Mouse (Mus musculus) A20 (cell line): ENCODE measurements at regions not wholly inside any gene's neighbourhood (a gene's known extent, or its start where the extent isn't known, plus 50 kb on each side); places are given as distances from the start of the nearest gene placed in this dataset.

Experiments
- DNase-seq: peaks from one replicate; pipeline ENCODE4 v3.0.0-alpha.2; 2011; ENCODE audit warnings: low read depth, low spot score

GRCm38 (mm10) chr3:37881016-37881415 is 156.7 kb upstream of the Gm5148 start:
- no peak for DNase-seq

GRCm38 (mm10) chr3:37879056-37879455 is 154.8 kb upstream of the Gm5148 start:
- DNase-seq, result no peak

GRCm38 (mm10) chr3:37876016-37876765 is 151.9 kb upstream of the Gm5148 start:
- no peak for DNase-seq

- no peak for DNase-seq
Observed at GRCm38 (mm10) chr3:37875331-37876015, 151.2 kb upstream of the Gm5148 start.

GRCm38 (mm10) chr3:37874864-37875263 is 150.6 kb upstream of the Gm5148 start:
- no peak for DNase-seq

- no peak for DNase-seq
Observed at GRCm38 (mm10) chr3:37874346-37874745, 150.1 kb upstream of the Gm5148 start.

- DNase-seq, result no peak
Observed at GRCm38 (mm10) chr3:37872329-37872728, 148.0 kb upstream of the Gm5148 start.

- DNase-seq, result no peak
Observed at GRCm38 (mm10) chr3:37871076-37871475, 146.8 kb upstream of the Gm5148 start.

- DNase-seq, result no peak
Observed at GRCm38 (mm10) chr3:37868454-37868853, 144.2 kb upstream of the Gm5148 start.

- no peak for DNase-seq
Observed at GRCm38 (mm10) chr3:37862756-37863155, 138.5 kb upstream of the Gm5148 start.

GRCm38 (mm10) chr3:37860715-37861461 is 136.6 kb upstream of the Gm5148 start:
- DNase-seq, result no peak

GRCm38 (mm10) chr3:37860034-37860714 is 135.9 kb upstream of the Gm5148 start:
- no peak for DNase-seq

GRCm38 (mm10) chr3:37858624-37859302 is 134.5 kb upstream of the Gm5148 start:
- no peak for DNase-seq

GRCm38 (mm10) chr3:37846191-37847003 is 122.1 kb upstream of the Gm5148 start:
- DNase-seq, result no peak

- DNase-seq, result no peak
Observed at GRCm38 (mm10) chr3:37845313-37846023, 121.2 kb upstream of the Gm5148 start.

GRCm38 (mm10) chr3:37844731-37845312 is 120.5 kb upstream of the Gm5148 start:
- DNase-seq, result no peak

GRCm38 (mm10) chr3:37842289-37842688 is 118.0 kb upstream of the Gm5148 start:
- no peak for DNase-seq

- DNase-seq, result no peak
Observed at GRCm38 (mm10) chr3:37838896-37839295, 114.6 kb upstream of the Gm5148 start.

GRCm38 (mm10) chr3:37836749-37837148 is 112.5 kb upstream of the Gm5148 start:
- no peak for DNase-seq
